Mouse (Mus musculus): ENCODE data around the gene Slc5a10.

- TF ChIP-seq CTCF (IDR thresholded peaks at IDR 0.05; ENCODE audit: control insufficient read depth, insufficient read depth, insufficient read length), result no peak
- no peak for TF ChIP-seq CEBPB (IDR thresholded peaks at IDR 0.05; ENCODE audit: low read depth)
- no peak for TF ChIP-seq MAX (IDR thresholded peaks at IDR 0.05)
Observed at GRCm38 (mm10) chr11:61639601-61640177, 80.9 kb downstream of the Slc5a10 start.
